Mouse (Mus musculus): ENCODE measurements at regions not wholly inside any gene's neighbourhood (a gene's known extent, or its start where the extent isn't known, plus 50 kb on each side); places are given as distances from the start of the nearest gene placed in this dataset.
A peak's percentile ranks its signal among the peaks of the same experiment; 100 is the strongest.

GRCm38 (mm10) chr17:51683318-51683717, 149.8 kb downstream of the Satb1 start:
- DNase-seq: no peak

GRCm38 (mm10) chr17:51682368-51682767, 150.7 kb downstream of the Satb1 start:
- DNase-seq: no peak

- DNase-seq: no peak
Measured at GRCm38 (mm10) chr17:51677451-51677850, 155.6 kb downstream of the Satb1 start.

- no peak for DNase-seq
Measured at GRCm38 (mm10) chr17:51658408-51658807, 174.7 kb downstream of the Satb1 start.

- DNase-seq: no peak
Measured at GRCm38 (mm10) chr17:51653881-51654280, 179.2 kb downstream of the Satb1 start.

- no peak for DNase-seq
Measured at GRCm38 (mm10) chr17:51651880-51652279, 181.2 kb downstream of the Satb1 start.

GRCm38 (mm10) chr17:51649213-51649815, 183.8 kb downstream of the Satb1 start:
- no peak for DNase-seq

GRCm38 (mm10) chr17:51646416-51646815, 186.7 kb downstream of the Satb1 start:
- no peak for DNase-seq

- DNase-seq: no peak
Measured at GRCm38 (mm10) chr17:51645866-51646265, 187.2 kb downstream of the Satb1 start.

- DNase-seq: no peak
Measured at GRCm38 (mm10) chr17:51642682-51643081, 190.4 kb downstream of the Satb1 start.

- no peak for DNase-seq
Measured at GRCm38 (mm10) chr17:51635913-51636312, 197.2 kb downstream of the Satb1 start.

GRCm38 (mm10) chr17:51631574-51631973, 201.5 kb downstream of the Satb1 start:
- DNase-seq: no peak

GRCm38 (mm10) chr17:51620528-51620927, 212.6 kb downstream of the Satb1 start:
- no peak for DNase-seq

- no peak for DNase-seq
Measured at GRCm38 (mm10) chr17:51585263-51585662, 247.8 kb downstream of the Satb1 start.

GRCm38 (mm10) chr17:51583984-51584880, 248.9 kb downstream of the Satb1 start:
- DNase-seq: no peak

GRCm38 (mm10) chr17:51583277-51583676, 249.8 kb downstream of the Satb1 start:
- DNase-seq: no peak

GRCm38 (mm10) chr17:51555854-51556253, 277.2 kb downstream of the Satb1 start:
- DNase-seq: no peak

GRCm38 (mm10) chr17:51554446-51554845, 278.6 kb downstream of the Satb1 start:
- no peak for DNase-seq

GRCm38 (mm10) chr17:51552277-51553015, 280.6 kb downstream of the Satb1 start:
- DNase-seq: no peak

- DNase-seq: no peak
Measured at GRCm38 (mm10) chr17:51546999-51547398, 286.1 kb downstream of the Satb1 start.

- no peak for DNase-seq
Measured at GRCm38 (mm10) chr17:51542544-51542943, 290.5 kb downstream of the Satb1 start.

- DNase-seq: no peak
Measured at GRCm38 (mm10) chr17:51534678-51535077, 298.4 kb downstream of the Satb1 start.

- DNase-seq: peak; percentile 17
Measured at GRCm38 (mm10) chr17:51534270-51534669, 298.8 kb downstream of the Satb1 start.

GRCm38 (mm10) chr17:51528161-51528560, 304.9 kb downstream of the Satb1 start:
- no peak for DNase-seq

All from thymus, postnatal 4 days (tissue).